Mouse (Mus musculus): ENCODE results near the gene Brd2. TPM values are rescaled to one million over a fixed set of nuclear protein-coding genes. Genes with fewer than 3 reads are reported as not detected.

Brd2 gene
- total and polyA plus RNA-seq, 3 experiments = 99.5 to 252 (median 189) TPM

GRCm38 (mm10) chr17:34142456-34143010 is 20.1 kb upstream of the Brd2 start:
- Histone ChIP-seq H3K4me3 (ENCODE audit: control insufficient read depth in 1 of 2, insufficient read depth in 1 of 2, low read depth in 2 of 2, low read length in 2 of 2) (peak overlapping the region; percentile 30 to 40), H3K9me3 (replicated peaks; ENCODE audit: insufficient read depth, low read length) (no peaks in the 10 kb centered on the region)

DNA sequence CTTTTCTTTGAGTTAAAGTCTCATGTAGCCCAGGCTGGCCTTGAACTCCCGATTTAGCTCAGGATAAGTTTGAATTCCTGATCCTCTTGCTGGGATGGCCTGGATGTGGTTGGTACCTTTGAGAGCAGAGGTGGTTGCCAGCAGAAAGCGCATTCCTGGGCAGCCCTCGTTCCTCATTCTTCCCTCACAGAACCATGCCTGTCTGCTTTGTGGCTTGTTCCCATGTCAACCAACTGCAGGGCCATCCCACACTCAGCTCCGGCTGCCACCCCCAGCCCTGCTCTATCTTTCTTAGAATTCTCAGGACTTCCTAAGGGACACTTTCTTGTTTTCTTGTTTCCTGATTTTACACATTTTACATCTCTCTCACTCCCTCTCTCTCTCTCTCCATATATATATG is 19.0 kb upstream of the Brd2 start:
- no peaks in the 10 kb centered on the region for H3K27me3 ChIP-seq (ENCODE audit: control insufficient read depth in 1 of 2, insufficient read depth in 2 of 2, low read length in 2 of 2)
- no peaks in the 10 kb centered on the region for H3K79me2 ChIP-seq (ENCODE audit: control insufficient read depth, insufficient read depth, low read length, poor library complexity)

More at GRCm38 (mm10) chr17:34142456-34143010, 20.1 kb upstream of the Brd2 start:
- H3K9ac ChIP-seq (ENCODE audit: control insufficient read depth, low read depth, low read length, poor library complexity, severe bottlenecking) = peak overlapping the region; percentile 44
- peak overlapping the region; percentile 71 for H3K27ac ChIP-seq (ENCODE audit: control insufficient read depth, low read depth, low read length)
- no peaks in the 10 kb centered on the region for H3K27me3 ChIP-seq (ENCODE audit: control insufficient read depth in 1 of 2, insufficient read depth in 2 of 2, low read length in 2 of 2)
- H3K79me2 ChIP-seq (ENCODE audit: control insufficient read depth, insufficient read depth, low read length, poor library complexity) = no peaks in the 10 kb centered on the region
- peaks cover 19 to 36% of the 10 kb centered on the region in 2 experiments for H3K4me1 ChIP-seq (ENCODE audit: control insufficient read depth in 1 of 2, insufficient read depth in 2 of 2, low read length in 2 of 2)
- peaks cover 0 to 20% of the 10 kb centered on the region in 2 experiments; a peak in 2 of 4 replicates for H3K36me3 ChIP-seq (ENCODE audit: control insufficient read depth in 1 of 2, insufficient read depth in 2 of 2, low read length in 2 of 2)
- TF ChIP-seq RAD21 (IDR thresholded peaks at IDR 0.05; ENCODE audit: low read depth, low read length) = no peak
- no peak for TF ChIP-seq CHD2 (IDR thresholded peaks at IDR 0.05; ENCODE audit: low read length)
- TF ChIP-seq ZKSCAN1 (IDR thresholded peaks at IDR 0.05; ENCODE audit: low read depth, low read length) = no peak
- no peak for TF ChIP-seq POLR2A (IDR thresholded peaks at IDR 0.05; ENCODE audit: control insufficient read depth in 1 of 2, insufficient read depth in 1 of 2, low read depth in 1 of 2, low read length in 2 of 2, poor library complexity in 1 of 2)
- TF ChIP-seq CTCF (IDR thresholded peaks at IDR 0.05 in 2 of 3, conservative IDR thresholded peaks at IDR 0.05 in 1 of 3; ENCODE audit: control insufficient read depth in 1 of 3, insufficient read depth in 1 of 3, low read depth in 2 of 3, low read length in 3 of 3, poor library complexity in 1 of 3, severe bottlenecking in 1 of 3) = no peak
- no peak for TF ChIP-seq MAX (IDR thresholded peaks at IDR 0.05; ENCODE audit: low read length)
- no peak for TF ChIP-seq MYB (IDR thresholded peaks at IDR 0.05; ENCODE audit: low read depth, low read length)
- 0 out of 4 replicates have a peak, but pooled peaks of 1 of the 2 experiments have one; percentile 2 for TF ChIP-seq EP300 (IDR thresholded peaks at IDR 0.05; ENCODE audit: low read depth in 1 of 2, low read length in 2 of 2)
- no peak for TF ChIP-seq TAL1 (IDR thresholded peaks at IDR 0.05; ENCODE audit: low read length)
- no peak for TF ChIP-seq ETS1 (IDR thresholded peaks at IDR 0.05; ENCODE audit: low read depth, low read length)
- peak; percentile 53; the same call in 1 of the 2 replicates for TF ChIP-seq ZNF384 (IDR thresholded peaks at IDR 0.05; ENCODE audit: low read depth, low read length)
- no peak for TF ChIP-seq MYC (IDR thresholded peaks at IDR 0.05; ENCODE audit: low read depth, low read length)
- DNase-seq (ENCODE audit: low read depth, low spot score) = no peak

GRCm38 (mm10) chr17:34140240-34140639 is 17.8 kb upstream of the Brd2 start:
- no peaks in the 10 kb centered on the region for H3K9me3 ChIP-seq (replicated peaks; ENCODE audit: insufficient read depth, low read length)
- peaks cover 0 to 24% of the 10 kb centered on the region in 2 experiments; a peak in 2 of 4 replicates for H3K36me3 ChIP-seq (ENCODE audit: control insufficient read depth in 1 of 2, insufficient read depth in 2 of 2, low read length in 2 of 2)
- peak overlapping the region; percentile 39; the same call in 1 of the 2 replicates for H3K27ac ChIP-seq (ENCODE audit: control insufficient read depth, low read depth, low read length)
- H3K9ac ChIP-seq (ENCODE audit: control insufficient read depth, low read depth, low read length, poor library complexity, severe bottlenecking) = no peak overlapping the region
- peak; percentile 68 for DNase-seq (ENCODE audit: low read depth, low spot score)
- no peaks in the 10 kb centered on the region for H3K27me3 ChIP-seq (ENCODE audit: control insufficient read depth in 1 of 2, insufficient read depth in 2 of 2, low read length in 2 of 2)
- H3K4me1 ChIP-seq (ENCODE audit: control insufficient read depth in 1 of 2, insufficient read depth in 2 of 2, low read length in 2 of 2) = peaks cover 19 to 44% of the 10 kb centered on the region in 2 experiments
- no peaks in the 10 kb centered on the region for H3K79me2 ChIP-seq (ENCODE audit: control insufficient read depth, insufficient read depth, low read length, poor library complexity)
- H3K4me3 ChIP-seq (ENCODE audit: control insufficient read depth in 1 of 2, insufficient read depth in 1 of 2, low read depth in 2 of 2, low read length in 2 of 2) = no peak overlapping the region
- no peak for TF ChIP-seq GABPA (IDR thresholded peaks at IDR 0.05; ENCODE audit: low read depth, low read length)
- no peak for TF ChIP-seq E2F4 (IDR thresholded peaks at IDR 0.05; ENCODE audit: borderline replicate concordance, low read depth, low read length)
- TF ChIP-seq EP300 (IDR thresholded peaks at IDR 0.05; ENCODE audit: low read depth in 1 of 2, low read length in 2 of 2) = peak; percentile 63 to 78
- TF ChIP-seq POLR2AphosphoS2 (IDR thresholded peaks at IDR 0.05; ENCODE audit: low read length) = 0 out of 2 replicates have a peak, but pooled peaks have one; percentile 49
- no peak for TF ChIP-seq SMC3 (IDR thresholded peaks at IDR 0.05; ENCODE audit: low read depth, low read length)
- TF ChIP-seq HCFC1 (IDR thresholded peaks at IDR 0.05; ENCODE audit: low read depth, low read length) = peak; percentile 55
- TF ChIP-seq RCOR1 (IDR thresholded peaks at IDR 0.05; ENCODE audit: low read depth, low read length) = no peak
- TF ChIP-seq NELFE (IDR thresholded peaks at IDR 0.05; ENCODE audit: low read depth, low read length) = peak; percentile 55
- TF ChIP-seq CHD2 (IDR thresholded peaks at IDR 0.05; ENCODE audit: low read length) = no peak
- 0 out of 2 replicates have a peak, but pooled peaks have one; percentile 24 for TF ChIP-seq ELF1 (IDR thresholded peaks at IDR 0.05; ENCODE audit: low read depth, low read length)
- TF ChIP-seq USF1 (IDR thresholded peaks at IDR 0.05; ENCODE audit: low read depth, low read length) = no peak
- no peak for TF ChIP-seq ZC3H11A (IDR thresholded peaks at IDR 0.05; ENCODE audit: low read depth, low read length)
- peak; percentile 53; the same call in 1 of the 2 replicates for TF ChIP-seq ETS1 (IDR thresholded peaks at IDR 0.05; ENCODE audit: low read depth, low read length)
- no peak for TF ChIP-seq ZKSCAN1 (IDR thresholded peaks at IDR 0.05; ENCODE audit: low read depth, low read length)
- peak; percentile 57 for TF ChIP-seq MXI1 (IDR thresholded peaks at IDR 0.05; ENCODE audit: low read depth, low read length)
- TF ChIP-seq GATA1 (IDR thresholded peaks at IDR 0.05; ENCODE audit: low read depth, low read length) = peak; percentile 51; the same call in 1 of the 2 replicates
- TF ChIP-seq MAFK (IDR thresholded peaks at IDR 0.05; ENCODE audit: borderline replicate concordance, low read depth, low read length) = no peak

More for the DNA sequence above, 19.0 kb upstream of the Brd2 start:
- no peaks in the 10 kb centered on the region for H3K9me3 ChIP-seq (replicated peaks; ENCODE audit: insufficient read depth, low read length)
- DNase-seq (ENCODE audit: low read depth, low spot score) = peak; percentile 47
- TF ChIP-seq UBTF (IDR thresholded peaks at IDR 0.05; ENCODE audit: borderline replicate concordance, insufficient read depth, low read depth, low read length) (no peak), NELFE (IDR thresholded peaks at IDR 0.05; ENCODE audit: low read depth, low read length) (no peak)
- no peak overlapping the region; the same call in 1 of the 2 replicates for H3K27ac ChIP-seq (ENCODE audit: control insufficient read depth, low read depth, low read length)
- H3K36me3 ChIP-seq (ENCODE audit: control insufficient read depth in 1 of 2, insufficient read depth in 2 of 2, low read length in 2 of 2) = peaks cover 0 to 20% of the 10 kb centered on the region in 2 experiments; a peak in 2 of 4 replicates
- H3K9ac ChIP-seq (ENCODE audit: control insufficient read depth, low read depth, low read length, poor library complexity, severe bottlenecking) = no peak overlapping the region
- H3K4me1 ChIP-seq (ENCODE audit: control insufficient read depth in 1 of 2, insufficient read depth in 2 of 2, low read length in 2 of 2) = peaks cover 19 to 36% of the 10 kb centered on the region in 2 experiments
- no peak overlapping the region for H3K4me3 ChIP-seq (ENCODE audit: control insufficient read depth in 1 of 2, insufficient read depth in 1 of 2, low read depth in 2 of 2, low read length in 2 of 2)
